Mouse (Mus musculus): ENCODE measurements around the gene Znhit2. TPM values are rescaled to one million over a fixed set of nuclear protein-coding genes. Genes with fewer than 3 reads are reported as not detected.

The Znhit2 gene
- polyA plus RNA-seq (2012; rRNA removed) = 58.0 and 58.9 TPM in 2 replicates

GRCm38 (mm10) chr19:6061021-6061533 is at the start of gene Znhit2:
Gene Znhit2 (plus strand): TSS chr19:6061192.
- Histone ChIP-seq H3K4me3 (ENCODE audit: insufficient read depth, low read length) (peak within 1 kb of the TSS; percentile 67), H3K4me1 (ENCODE audit: control insufficient read depth, insufficient read depth, low read length) (peaks cover 7% of the 10 kb centered on the region; the same call in 1 of the 2 replicates), H3K27ac (ENCODE audit: insufficient read depth, low read length) (peak within 1 kb of the TSS; percentile 61)
- peak; percentile 63; the same call in 1 of the 2 replicates for TF ChIP-seq POLR2A (IDR thresholded peaks at IDR 0.05; ENCODE audit: extremely low read depth, insufficient read depth, low read length)
- TF ChIP-seq CTCF (IDR thresholded peaks at IDR 0.05; ENCODE audit: extremely low read depth, insufficient read depth, low read length) = no peak

- Histone ChIP-seq H3K4me1 (ENCODE audit: control insufficient read depth, insufficient read depth, low read length) (no peaks in the 10 kb centered on the region; the same call in 1 of the 2 replicates), H3K27ac (ENCODE audit: insufficient read depth, low read length) (no peak overlapping the region), H3K4me3 (ENCODE audit: insufficient read depth, low read length) (no peak overlapping the region)
- TF ChIP-seq CTCF (IDR thresholded peaks at IDR 0.05; ENCODE audit: extremely low read depth, insufficient read depth, low read length) = no peak
- TF ChIP-seq POLR2A (IDR thresholded peaks at IDR 0.05; ENCODE audit: extremely low read depth, insufficient read depth, low read length) = no peak
Measured at GRCm38 (mm10) chr19:6013691-6014090, 47.3 kb upstream of the Znhit2 start.

GRCm38 (mm10) chr19:6014991-6015510 is 45.9 kb upstream of the Znhit2 start:
- TF ChIP-seq CTCF (IDR thresholded peaks at IDR 0.05; ENCODE audit: extremely low read depth, insufficient read depth, low read length) = no peak
- TF ChIP-seq POLR2A (IDR thresholded peaks at IDR 0.05; ENCODE audit: extremely low read depth, insufficient read depth, low read length) = no peak
- peak overlapping the region; percentile 66 for H3K4me3 ChIP-seq (ENCODE audit: insufficient read depth, low read length)
- H3K4me1 ChIP-seq (ENCODE audit: control insufficient read depth, insufficient read depth, low read length) = no peaks in the 10 kb centered on the region; the same call in 1 of the 2 replicates
- H3K27ac ChIP-seq (ENCODE audit: insufficient read depth, low read length) = peak overlapping the region; percentile 84

GRCm38 (mm10) chr19:6015511-6016315 is 45.3 kb upstream of the Znhit2 start, which contains the start of gene Capn1:
Gene Capn1 (minus strand): TSS chr19:6015897.
- H3K4me3 ChIP-seq (ENCODE audit: insufficient read depth, low read length) = peak within 1 kb of the TSS; percentile 66
- H3K27ac ChIP-seq (ENCODE audit: insufficient read depth, low read length) = peak within 1 kb of the TSS; percentile 84
- H3K4me1 ChIP-seq (ENCODE audit: control insufficient read depth, insufficient read depth, low read length) = no peaks in the 10 kb centered on the region; the same call in 1 of the 2 replicates
- TF ChIP-seq CTCF (IDR thresholded peaks at IDR 0.05; ENCODE audit: extremely low read depth, insufficient read depth, low read length) = no peak
- TF ChIP-seq POLR2A (IDR thresholded peaks at IDR 0.05; ENCODE audit: extremely low read depth, insufficient read depth, low read length) = no peak

GRCm38 (mm10) chr19:6016532-6016931 is 44.5 kb upstream of the Znhit2 start:
- TF ChIP-seq CTCF (IDR thresholded peaks at IDR 0.05; ENCODE audit: extremely low read depth, insufficient read depth, low read length) (no peak), POLR2A (IDR thresholded peaks at IDR 0.05; ENCODE audit: extremely low read depth, insufficient read depth, low read length) (no peak)
- Histone ChIP-seq H3K4me1 (ENCODE audit: control insufficient read depth, insufficient read depth, low read length) (no peaks in the 10 kb centered on the region; the same call in 1 of the 2 replicates), H3K27ac (ENCODE audit: insufficient read depth, low read length) (no peak overlapping the region), H3K4me3 (ENCODE audit: insufficient read depth, low read length) (peak overlapping the region; percentile 66)

GRCm38 (mm10) chr19:6018142-6019089 is 42.6 kb upstream of the Znhit2 start:
- TF ChIP-seq CTCF (IDR thresholded peaks at IDR 0.05; ENCODE audit: extremely low read depth, insufficient read depth, low read length) = peak; percentile 87
- TF ChIP-seq POLR2A (IDR thresholded peaks at IDR 0.05; ENCODE audit: extremely low read depth, insufficient read depth, low read length) = no peak
- Histone ChIP-seq H3K4me1 (ENCODE audit: control insufficient read depth, insufficient read depth, low read length) (no peaks in the 10 kb centered on the region; the same call in 1 of the 2 replicates), H3K4me3 (ENCODE audit: insufficient read depth, low read length) (no peak overlapping the region), H3K27ac (ENCODE audit: insufficient read depth, low read length) (no peak overlapping the region)

- H3K4me3 ChIP-seq (ENCODE audit: insufficient read depth, low read length) = no peak overlapping the region
Measured at GRCm38 (mm10) chr19:6020276-6020675, 40.7 kb upstream of the Znhit2 start.

GRCm38 (mm10) chr19:6023059-6023458 is 37.9 kb upstream of the Znhit2 start:
- TF ChIP-seq CTCF (IDR thresholded peaks at IDR 0.05; ENCODE audit: extremely low read depth, insufficient read depth, low read length) (no peak), POLR2A (IDR thresholded peaks at IDR 0.05; ENCODE audit: extremely low read depth, insufficient read depth, low read length) (no peak)
- H3K4me3 ChIP-seq (ENCODE audit: insufficient read depth, low read length) = no peak overlapping the region
- no peak overlapping the region for H3K27ac ChIP-seq (ENCODE audit: insufficient read depth, low read length)
- no peaks in the 10 kb centered on the region for H3K4me1 ChIP-seq (ENCODE audit: control insufficient read depth, insufficient read depth, low read length)

More at GRCm38 (mm10) chr19:6020276-6020675, 40.7 kb upstream of the Znhit2 start:
- TF ChIP-seq CTCF (IDR thresholded peaks at IDR 0.05; ENCODE audit: extremely low read depth, insufficient read depth, low read length) (no peak), POLR2A (IDR thresholded peaks at IDR 0.05; ENCODE audit: extremely low read depth, insufficient read depth, low read length) (no peak)
- Histone ChIP-seq H3K27ac (ENCODE audit: insufficient read depth, low read length) (no peak overlapping the region), H3K4me1 (ENCODE audit: control insufficient read depth, insufficient read depth, low read length) (no peaks in the 10 kb centered on the region; the same call in 1 of the 2 replicates)

GRCm38 (mm10) chr19:6023930-6024329 is 37.1 kb upstream of the Znhit2 start:
- Histone ChIP-seq H3K4me3 (ENCODE audit: insufficient read depth, low read length) (no peak overlapping the region), H3K4me1 (ENCODE audit: control insufficient read depth, insufficient read depth, low read length) (no peaks in the 10 kb centered on the region), H3K27ac (ENCODE audit: insufficient read depth, low read length) (no peak overlapping the region)
- TF ChIP-seq POLR2A (IDR thresholded peaks at IDR 0.05; ENCODE audit: extremely low read depth, insufficient read depth, low read length) = no peak
- TF ChIP-seq CTCF (IDR thresholded peaks at IDR 0.05; ENCODE audit: extremely low read depth, insufficient read depth, low read length) = no peak

Measured in cortical plate, adult 2 months (tissue).